Mouse (Mus musculus): ENCODE measurements at regions not wholly inside any gene's neighbourhood (a gene's known extent, or its start where the extent isn't known, plus 50 kb on each side); places are given as distances from the start of the nearest gene placed in this dataset.

GRCm38 (mm10) chr2:166361645-166362044 lies 206.2 kb upstream of the Sulf2 start:
- H3K9me3 ChIP-seq (ENCODE audit: control insufficient read depth, low read depth, low read length): no peaks in the 10 kb centered on the region
- no peak overlapping the region for H3K27ac ChIP-seq (ENCODE audit: low read length)
- ATAC-seq (ENCODE audit: insufficient number of reproducible peaks, insufficient read depth, low FRiP score, low read depth): no peak
- 0 out of 2 replicates have a peak, but pooled peaks cover 8% of the 10 kb centered on the region for H3K4me1 ChIP-seq (ENCODE audit: control insufficient read depth, insufficient read depth, low read length)
- H3K9ac ChIP-seq (replicated peaks; ENCODE audit: low read depth, low read length): no peak overlapping the region
- H3K4me2 ChIP-seq (replicated peaks; ENCODE audit: low read depth, low read length): no peak overlapping the region
- WGBS: 76% methylated on average over 6 of the region's 6 CpGs
- no peak overlapping the region for H3K4me3 ChIP-seq (ENCODE audit: low read depth, low read length)
- H3K27me3 ChIP-seq (ENCODE audit: control insufficient read depth, insufficient read depth, low read length): no peaks in the 10 kb centered on the region
- no peaks in the 10 kb centered on the region for H3K36me3 ChIP-seq (ENCODE audit: control insufficient read depth, insufficient read depth, low read length)

- H3K4me1 ChIP-seq (ENCODE audit: control insufficient read depth, insufficient read depth, low read length): 0 out of 2 replicates have a peak, but pooled peaks cover 7% of the 10 kb centered on the region
- no peak overlapping the region for H3K27ac ChIP-seq (ENCODE audit: low read length)
- H3K9ac ChIP-seq (replicated peaks; ENCODE audit: low read depth, low read length): no peak overlapping the region
- H3K36me3 ChIP-seq (ENCODE audit: control insufficient read depth, insufficient read depth, low read length): no peaks in the 10 kb centered on the region
- H3K4me3 ChIP-seq (ENCODE audit: low read depth, low read length): no peak overlapping the region
- H3K4me2 ChIP-seq (replicated peaks; ENCODE audit: low read depth, low read length): no peak overlapping the region
- no peak for ATAC-seq (ENCODE audit: insufficient number of reproducible peaks, insufficient read depth, low FRiP score, low read depth)
- no peaks in the 10 kb centered on the region for H3K27me3 ChIP-seq (ENCODE audit: control insufficient read depth, insufficient read depth, low read length)
- H3K9me3 ChIP-seq (ENCODE audit: control insufficient read depth, low read depth, low read length): no peaks in the 10 kb centered on the region
- 59% methylated on average over 3 of the region's 3 CpGs for WGBS
These were observed 205.3 kb upstream of the Sulf2 start for GRCm38 (mm10) chr2:166360786-166361185.

- 55% methylated on average over 13 of the region's 13 CpGs for WGBS
- Histone ChIP-seq H3K27me3 (ENCODE audit: control insufficient read depth, insufficient read depth, low read length) (no peaks in the 10 kb centered on the region), H3K4me2 (replicated peaks; ENCODE audit: low read depth, low read length) (no peak overlapping the region), H3K27ac (ENCODE audit: low read length) (no peak overlapping the region), H3K9me3 (ENCODE audit: control insufficient read depth, low read depth, low read length) (no peaks in the 10 kb centered on the region), H3K9ac (replicated peaks; ENCODE audit: low read depth, low read length) (no peak overlapping the region), H3K4me1 (ENCODE audit: control insufficient read depth, insufficient read depth, low read length) (0 out of 2 replicates have a peak, but pooled peaks cover 7% of the 10 kb centered on the region), H3K36me3 (ENCODE audit: control insufficient read depth, insufficient read depth, low read length) (no peaks in the 10 kb centered on the region), H3K4me3 (ENCODE audit: low read depth, low read length) (no peak overlapping the region)
- no peak for ATAC-seq (ENCODE audit: insufficient number of reproducible peaks, insufficient read depth, low FRiP score, low read depth)
These were observed 204.5 kb upstream of the Sulf2 start for GRCm38 (mm10) chr2:166359995-166360394.

GRCm38 (mm10) chr2:166357824-166358223 lies 202.4 kb upstream of the Sulf2 start:
- peaks cover 20% of the 10 kb centered on the region for H3K4me1 ChIP-seq (ENCODE audit: control insufficient read depth, insufficient read depth, low read length)
- no peak overlapping the region for H3K4me2 ChIP-seq (replicated peaks; ENCODE audit: low read depth, low read length)
- no peak overlapping the region for H3K4me3 ChIP-seq (ENCODE audit: low read depth, low read length)
- no peaks in the 10 kb centered on the region for H3K36me3 ChIP-seq (ENCODE audit: control insufficient read depth, insufficient read depth, low read length)
- H3K27me3 ChIP-seq (ENCODE audit: control insufficient read depth, insufficient read depth, low read length): no peaks in the 10 kb centered on the region
- no peak overlapping the region for H3K9ac ChIP-seq (replicated peaks; ENCODE audit: low read depth, low read length)
- no peaks in the 10 kb centered on the region for H3K9me3 ChIP-seq (ENCODE audit: control insufficient read depth, low read depth, low read length)
- no peak overlapping the region for H3K27ac ChIP-seq (ENCODE audit: low read length)
- WGBS: 57% methylated on average over 7 of the region's 7 CpGs
- no peak for ATAC-seq (ENCODE audit: insufficient number of reproducible peaks, insufficient read depth, low FRiP score, low read depth)

GRCm38 (mm10) chr2:166355944-166356343 lies 200.5 kb upstream of the Sulf2 start:
- WGBS: 75% methylated on average over 7 of the region's 7 CpGs
- no peak for ATAC-seq (ENCODE audit: insufficient number of reproducible peaks, insufficient read depth, low FRiP score, low read depth)
- Histone ChIP-seq H3K27me3 (ENCODE audit: control insufficient read depth, insufficient read depth, low read length) (no peaks in the 10 kb centered on the region), H3K27ac (ENCODE audit: low read length) (no peak overlapping the region), H3K4me1 (ENCODE audit: control insufficient read depth, insufficient read depth, low read length) (peaks cover 29% of the 10 kb centered on the region), H3K4me3 (ENCODE audit: low read depth, low read length) (no peak overlapping the region), H3K36me3 (ENCODE audit: control insufficient read depth, insufficient read depth, low read length) (no peaks in the 10 kb centered on the region), H3K9me3 (ENCODE audit: control insufficient read depth, low read depth, low read length) (no peaks in the 10 kb centered on the region), H3K4me2 (replicated peaks; ENCODE audit: low read depth, low read length) (no peak overlapping the region), H3K9ac (replicated peaks; ENCODE audit: low read depth, low read length) (no peak overlapping the region)

GRCm38 (mm10) chr2:166355446-166355845 lies 200.0 kb upstream of the Sulf2 start:
- no peak overlapping the region for H3K4me3 ChIP-seq (ENCODE audit: low read depth, low read length)
- no peak for ATAC-seq (ENCODE audit: insufficient number of reproducible peaks, insufficient read depth, low FRiP score, low read depth)
- no peaks in the 10 kb centered on the region for H3K27me3 ChIP-seq (ENCODE audit: control insufficient read depth, insufficient read depth, low read length)
- H3K27ac ChIP-seq (ENCODE audit: low read length): no peak overlapping the region
- peaks cover 29% of the 10 kb centered on the region for H3K4me1 ChIP-seq (ENCODE audit: control insufficient read depth, insufficient read depth, low read length)
- H3K9ac ChIP-seq (replicated peaks; ENCODE audit: low read depth, low read length): no peak overlapping the region
- H3K4me2 ChIP-seq (replicated peaks; ENCODE audit: low read depth, low read length): no peak overlapping the region
- no peaks in the 10 kb centered on the region for H3K9me3 ChIP-seq (ENCODE audit: control insufficient read depth, low read depth, low read length)
- 50% methylated on average over 6 of the region's 6 CpGs for WGBS
- H3K36me3 ChIP-seq (ENCODE audit: control insufficient read depth, insufficient read depth, low read length): no peaks in the 10 kb centered on the region

- no peaks in the 10 kb centered on the region for H3K9me3 ChIP-seq (ENCODE audit: control insufficient read depth, low read depth, low read length)
- H3K4me2 ChIP-seq (replicated peaks; ENCODE audit: low read depth, low read length): no peak overlapping the region
- H3K4me3 ChIP-seq (ENCODE audit: low read depth, low read length): no peak overlapping the region
- peaks cover 26% of the 10 kb centered on the region for H3K4me1 ChIP-seq (ENCODE audit: control insufficient read depth, insufficient read depth, low read length)
- no peak overlapping the region for H3K9ac ChIP-seq (replicated peaks; ENCODE audit: low read depth, low read length)
- H3K27me3 ChIP-seq (ENCODE audit: control insufficient read depth, insufficient read depth, low read length): no peaks in the 10 kb centered on the region
- no peaks in the 10 kb centered on the region for H3K36me3 ChIP-seq (ENCODE audit: control insufficient read depth, insufficient read depth, low read length)
- H3K27ac ChIP-seq (ENCODE audit: low read length): no peak overlapping the region
- ATAC-seq (ENCODE audit: insufficient number of reproducible peaks, insufficient read depth, low FRiP score, low read depth): no peak
- WGBS: 90% methylated on average over 4 of the region's 4 CpGs
These were observed 198.9 kb upstream of the Sulf2 start for GRCm38 (mm10) chr2:166354391-166354790.

GRCm38 (mm10) chr2:166353447-166354111 lies 198.1 kb upstream of the Sulf2 start:
- Histone ChIP-seq H3K27ac (ENCODE audit: low read length) (no peak overlapping the region; the same call in 1 of the 2 replicates), H3K9me3 (ENCODE audit: control insufficient read depth, low read depth, low read length) (no peaks in the 10 kb centered on the region), H3K9ac (replicated peaks; ENCODE audit: low read depth, low read length) (no peak overlapping the region), H3K27me3 (ENCODE audit: control insufficient read depth, insufficient read depth, low read length) (no peaks in the 10 kb centered on the region), H3K4me2 (replicated peaks; ENCODE audit: low read depth, low read length) (no peak overlapping the region), H3K36me3 (ENCODE audit: control insufficient read depth, insufficient read depth, low read length) (no peaks in the 10 kb centered on the region), H3K4me1 (ENCODE audit: control insufficient read depth, insufficient read depth, low read length) (peaks cover 27% of the 10 kb centered on the region), H3K4me3 (ENCODE audit: low read depth, low read length) (no peak overlapping the region)
- peak; percentile 14; the same call in 1 of the 2 replicates for ATAC-seq (ENCODE audit: insufficient number of reproducible peaks, insufficient read depth, low FRiP score, low read depth)
- 48% methylated on average over 12 of the region's 12 CpGs for WGBS

- Histone ChIP-seq H3K27ac (ENCODE audit: low read length) (no peak overlapping the region), H3K4me3 (ENCODE audit: low read depth, low read length) (no peak overlapping the region), H3K4me2 (replicated peaks; ENCODE audit: low read depth, low read length) (no peak overlapping the region), H3K36me3 (ENCODE audit: control insufficient read depth, insufficient read depth, low read length) (no peaks in the 10 kb centered on the region), H3K9me3 (ENCODE audit: control insufficient read depth, low read depth, low read length) (no peaks in the 10 kb centered on the region), H3K27me3 (ENCODE audit: control insufficient read depth, insufficient read depth, low read length) (no peaks in the 10 kb centered on the region), H3K9ac (replicated peaks; ENCODE audit: low read depth, low read length) (no peak overlapping the region), H3K4me1 (ENCODE audit: control insufficient read depth, insufficient read depth, low read length) (peaks cover 25% of the 10 kb centered on the region)
- 76% methylated on average over 5 of the region's 5 CpGs for WGBS
- ATAC-seq (ENCODE audit: insufficient number of reproducible peaks, insufficient read depth, low FRiP score, low read depth): no peak
These were observed 196.5 kb upstream of the Sulf2 start for GRCm38 (mm10) chr2:166351984-166352383.

Measured in stomach, embryonic 14.5 days (tissue).